Mouse (Mus musculus) bone marrow, adult 2 months (tissue): Measurements from ENCODE around the gene Lmo4.

Experiments
- CTCF ChIP-seq: fragments of 200-500 bp; IDR thresholded peaks from 2 replicates; pipeline ENCODE4 v1.5.1; 2011; ENCODE audit warnings: low read length, control low read depth; ENCODE audit not compliant: control insufficient read depth, insufficient read depth
- POLR2A ChIP-seq: fragments of 200-500 bp; IDR thresholded peaks from 2 replicates; pipeline ENCODE4 v1.6.1; 2011; ENCODE audit warnings: low read depth, mild to moderate bottlenecking, control low read depth, low read length, borderline replicate concordance; ENCODE audit not compliant: control insufficient read depth

GRCm38 (mm10) chr3:144204413-144205311, at the start of gene Lmo4:
- TF ChIP-seq CTCF (no peak), POLR2A (peak; percentile 86)
